Mouse (Mus musculus): ENCODE measurements around the gene Sh3kbp1.

- TF ChIP-seq EP300 (IDR thresholded peaks at IDR 0.05; ENCODE audit: low read depth) (no peak), CTCF (IDR thresholded peaks at IDR 0.05; ENCODE audit: low read depth) (no peak)
Observed at GRCm38 (mm10) chrX:159731421-159731820, 104.3 kb downstream of the Sh3kbp1 start.
